Mouse (Mus musculus) bone marrow macrophage, adult 2 months (primary cell): ENCODE results near the gene Ipmk.

Experiments
- CTCF ChIP-seq: IDR thresholded peaks from 2 replicates; pipeline ENCODE4 v1.5.1; 2012; ENCODE audit warnings: low read depth, mild to moderate bottlenecking, low read length, moderate library complexity
- POLR2A ChIP-seq: IDR thresholded peaks from 2 replicates; pipeline ENCODE4 v1.6.1; 2012; ENCODE audit warnings: mild to moderate bottlenecking, low read depth, low read length, borderline replicate concordance

GRCm38 (mm10) chr10:71443086-71443485 is 95.5 kb downstream of the Ipmk start:
- no peak for TF ChIP-seq CTCF
- no peak for TF ChIP-seq POLR2A
